Mouse (Mus musculus): ENCODE data around the gene Angptl8. TPM values are rescaled to one million over a fixed set of nuclear protein-coding genes. Genes with fewer than 3 reads are reported as not detected.

Angptl8 gene
- polyA plus RNA-seq, 1 experiment, result 54.2 TPM

- H3K27ac ChIP-seq (replicated peaks; ENCODE audit: low read depth, low read length), result no peak overlapping the region
- no peak overlapping the region for H3K4me3 ChIP-seq (ENCODE audit: insufficient read depth, low read depth, low read length)
- H3K4me1 ChIP-seq (ENCODE audit: control insufficient read depth, insufficient read depth, insufficient read length, low read length), result peaks cover 8% of the 10 kb centered on the region
Measured at GRCm38 (mm10) chr9:21829834-21830460, 5.4 kb upstream of the Angptl8 start.

- Histone ChIP-seq H3K4me3 (ENCODE audit: insufficient read depth, low read depth, low read length) (no peak overlapping the region), H3K27ac (replicated peaks; ENCODE audit: low read depth, low read length) (peak overlapping the region; percentile 14; the same call in 1 of the 2 replicates)
Measured at GRCm38 (mm10) chr9:21830461-21830850, 4.9 kb upstream of the Angptl8 start.

DNA sequence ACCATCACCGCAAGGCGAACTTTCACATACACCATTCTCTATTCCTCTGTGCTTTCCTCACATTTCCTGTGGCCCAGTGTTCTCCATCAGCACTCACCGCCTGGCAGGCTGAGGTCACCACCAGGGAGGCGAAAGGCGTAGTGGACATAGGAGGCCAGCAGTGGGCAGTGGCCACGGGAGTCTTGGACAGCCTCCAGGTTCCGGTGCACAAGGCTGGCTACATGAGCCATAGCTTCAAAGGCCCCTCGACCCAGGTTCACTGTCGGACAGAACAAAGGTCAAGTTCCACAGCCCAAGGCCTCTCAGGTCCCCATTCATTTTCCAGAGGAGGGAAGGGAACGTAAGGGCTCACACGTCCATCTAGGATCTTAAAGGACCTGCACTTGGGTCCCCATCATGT, 4.4 kb upstream of the Angptl8 start:
- peak overlapping the region; percentile 78 for H3K27ac ChIP-seq (replicated peaks; ENCODE audit: low read depth, low read length)
- no peak overlapping the region for H3K4me3 ChIP-seq (ENCODE audit: insufficient read depth, low read depth, low read length)
- H3K4me1 ChIP-seq (ENCODE audit: control insufficient read depth, insufficient read depth, insufficient read length, low read length), result peaks cover 9% of the 10 kb centered on the region

More at GRCm38 (mm10) chr9:21830461-21830850, 4.9 kb upstream of the Angptl8 start:
- peaks cover 9% of the 10 kb centered on the region for H3K4me1 ChIP-seq (ENCODE audit: control insufficient read depth, insufficient read depth, insufficient read length, low read length)

GRCm38 (mm10) chr9:21831558-21832240, 3.6 kb upstream of the Angptl8 start:
- peak overlapping the region; percentile 78 for H3K27ac ChIP-seq (replicated peaks; ENCODE audit: low read depth, low read length)
- peaks cover 9% of the 10 kb centered on the region for H3K4me1 ChIP-seq (ENCODE audit: control insufficient read depth, insufficient read depth, insufficient read length, low read length)

DNA sequence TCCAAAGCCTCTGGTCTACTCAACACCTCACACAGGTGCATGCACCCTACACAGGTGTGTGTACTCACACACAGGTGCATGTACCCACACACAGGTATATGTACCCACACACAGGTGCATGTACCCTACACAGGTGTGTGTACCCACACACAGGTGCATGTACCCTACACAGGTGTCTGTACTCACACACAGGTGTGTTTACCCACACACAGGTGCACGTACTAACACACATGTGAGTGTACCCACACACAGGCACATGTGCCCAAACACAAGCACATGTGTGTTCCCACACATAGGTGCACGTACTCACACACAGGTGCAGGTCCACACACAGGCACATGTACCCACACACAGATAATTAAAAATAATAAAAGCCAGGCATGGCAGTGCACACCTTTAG, 2.4 kb downstream of the Angptl8 start:
- Histone ChIP-seq H3K27ac (replicated peaks; ENCODE audit: low read depth, low read length) (no peak overlapping the region), H3K4me1 (ENCODE audit: control insufficient read depth, insufficient read depth, insufficient read length, low read length) (peaks cover 10% of the 10 kb centered on the region)

More at GRCm38 (mm10) chr9:21831558-21832240, 3.6 kb upstream of the Angptl8 start:
- H3K4me3 ChIP-seq (ENCODE audit: insufficient read depth, low read depth, low read length), result no peak overlapping the region

DNA sequence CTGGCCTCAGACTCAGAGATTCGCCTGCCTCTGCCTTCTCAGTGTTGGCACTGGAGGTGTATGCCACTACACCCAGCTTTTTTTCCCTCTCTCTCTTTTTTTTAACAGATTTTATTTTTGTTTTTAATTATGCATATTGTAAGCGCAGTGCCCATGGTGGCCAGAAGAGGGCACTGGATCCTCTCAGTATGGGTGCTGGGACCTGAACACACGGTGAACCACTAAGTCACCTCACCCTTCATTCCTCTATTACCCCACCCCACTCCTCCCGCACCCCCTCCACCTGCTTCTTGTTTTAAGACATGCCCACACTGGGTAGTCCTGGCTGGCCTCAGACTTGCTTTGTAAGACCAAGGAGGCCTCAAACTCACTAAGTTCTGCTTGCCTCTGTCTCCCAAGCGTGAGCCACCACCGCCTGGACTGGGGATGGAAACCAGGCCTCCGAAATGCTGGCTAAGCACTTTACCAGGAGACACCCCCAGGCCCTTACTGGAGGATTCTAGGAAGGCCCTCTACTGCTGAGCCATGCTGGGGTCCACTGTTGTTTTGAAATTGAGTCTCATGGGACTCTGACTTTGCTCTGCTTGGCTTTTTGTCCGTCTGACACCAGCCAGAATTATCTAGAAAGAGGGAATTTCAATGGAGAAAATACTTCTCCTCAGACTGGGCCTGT, 4.9 kb downstream of the Angptl8 start:
- no peak overlapping the region for H3K4me3 ChIP-seq (ENCODE audit: insufficient read depth, low read depth, low read length)
- peaks cover 5% of the 10 kb centered on the region for H3K4me1 ChIP-seq (ENCODE audit: control insufficient read depth, insufficient read depth, insufficient read length, low read length)
- no peak overlapping the region for H3K27ac ChIP-seq (replicated peaks; ENCODE audit: low read depth, low read length)

More for the DNA sequence above, 2.4 kb downstream of the Angptl8 start:
- H3K4me3 ChIP-seq (ENCODE audit: insufficient read depth, low read depth, low read length), result 0 out of 2 replicates have a peak overlapping the region, but pooled peaks have one; percentile 67

DNA sequence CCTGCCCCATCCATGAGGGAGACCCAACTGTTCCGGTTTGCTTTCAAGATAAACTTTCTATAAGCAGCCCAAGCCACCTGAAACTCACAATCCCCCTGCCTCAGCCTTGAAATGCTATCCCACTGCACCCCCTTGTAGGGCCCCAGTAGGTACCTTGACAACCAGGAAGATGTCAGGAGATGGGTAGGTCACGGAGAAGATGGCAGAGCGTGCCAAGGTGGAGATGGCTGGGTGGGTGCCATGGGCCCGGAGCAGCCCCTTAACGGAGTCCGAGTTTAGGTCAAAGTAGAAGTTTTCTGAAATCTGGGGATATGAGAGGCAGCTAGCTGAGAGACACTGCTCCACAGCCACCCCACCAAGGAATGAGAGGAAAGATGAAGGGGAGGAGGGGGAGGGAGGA, 6.0 kb downstream of the Angptl8 start:
- Histone ChIP-seq H3K4me1 (ENCODE audit: control insufficient read depth, insufficient read depth, insufficient read length, low read length) (peaks cover 10% of the 10 kb centered on the region), H3K27ac (replicated peaks; ENCODE audit: low read depth, low read length) (no peak overlapping the region; the same call in 1 of the 2 replicates), H3K4me3 (ENCODE audit: insufficient read depth, low read depth, low read length) (no peak overlapping the region)

- peak overlapping the region; percentile 57 for H3K27ac ChIP-seq (replicated peaks; ENCODE audit: low read depth, low read length)
- peaks cover 10% of the 10 kb centered on the region for H3K4me1 ChIP-seq (ENCODE audit: control insufficient read depth, insufficient read depth, insufficient read length, low read length)
Measured at GRCm38 (mm10) chr9:21842391-21842790, 7.1 kb downstream of the Angptl8 start.

GRCm38 (mm10) chr9:21843086-21843485, 7.8 kb downstream of the Angptl8 start:
- Histone ChIP-seq H3K4me1 (ENCODE audit: control insufficient read depth, insufficient read depth, insufficient read length, low read length) (peaks cover 10% of the 10 kb centered on the region), H3K27ac (replicated peaks; ENCODE audit: low read depth, low read length) (no peak overlapping the region), H3K4me3 (ENCODE audit: insufficient read depth, low read depth, low read length) (no peak overlapping the region)

More at GRCm38 (mm10) chr9:21842391-21842790, 7.1 kb downstream of the Angptl8 start:
- no peak overlapping the region for H3K4me3 ChIP-seq (ENCODE audit: insufficient read depth, low read depth, low read length)

- peak overlapping the region; percentile 7 for H3K27ac ChIP-seq (replicated peaks; ENCODE audit: low read depth, low read length)
- H3K4me1 ChIP-seq (ENCODE audit: control insufficient read depth, insufficient read depth, insufficient read length, low read length), result peaks cover 21% of the 10 kb centered on the region
- no peak overlapping the region for H3K4me3 ChIP-seq (ENCODE audit: insufficient read depth, low read depth, low read length)
Measured at GRCm38 (mm10) chr9:21845381-21846080, 10.2 kb downstream of the Angptl8 start.

GRCm38 (mm10) chr9:21846755-21847341, 11.5 kb downstream of the Angptl8 start:
- H3K27ac ChIP-seq (replicated peaks; ENCODE audit: low read depth, low read length), result peak overlapping the region; percentile 96
- peak overlapping the region; percentile 56 for H3K4me3 ChIP-seq (ENCODE audit: insufficient read depth, low read depth, low read length)
- H3K4me1 ChIP-seq (ENCODE audit: control insufficient read depth, insufficient read depth, insufficient read length, low read length), result peaks cover 17% of the 10 kb centered on the region

GRCm38 (mm10) chr9:21847425-21847824, 12.1 kb downstream of the Angptl8 start:
- peak overlapping the region; percentile 96 for H3K27ac ChIP-seq (replicated peaks; ENCODE audit: low read depth, low read length)
- peak overlapping the region; percentile 56 for H3K4me3 ChIP-seq (ENCODE audit: insufficient read depth, low read depth, low read length)
- peaks cover 17% of the 10 kb centered on the region for H3K4me1 ChIP-seq (ENCODE audit: control insufficient read depth, insufficient read depth, insufficient read length, low read length)

DNA sequence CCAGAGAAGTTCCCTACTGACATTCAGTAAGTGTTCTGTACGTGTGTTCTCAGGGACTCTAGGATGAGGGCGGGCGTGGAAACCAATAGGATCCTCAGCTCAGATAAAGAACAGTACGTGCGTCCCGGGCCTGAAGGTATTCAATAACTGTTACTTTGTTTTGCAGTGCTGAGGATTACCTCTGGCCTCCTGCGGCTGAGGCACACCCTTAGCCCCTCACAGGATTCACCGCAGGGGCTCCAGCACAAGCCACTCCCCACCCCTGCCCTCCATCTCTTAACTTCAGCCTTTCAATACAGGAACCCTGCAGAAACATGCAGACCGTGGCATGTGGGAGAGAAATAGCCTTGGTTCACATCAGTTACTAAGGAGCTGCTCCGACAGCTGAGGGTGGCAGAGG, 12.6 kb downstream of the Angptl8 start:
- no peak overlapping the region for H3K4me3 ChIP-seq (ENCODE audit: insufficient read depth, low read depth, low read length)
- peaks cover 17% of the 10 kb centered on the region for H3K4me1 ChIP-seq (ENCODE audit: control insufficient read depth, insufficient read depth, insufficient read length, low read length)
- peak overlapping the region; percentile 96 for H3K27ac ChIP-seq (replicated peaks; ENCODE audit: low read depth, low read length)
